Mouse (Mus musculus) urinary bladder, postnatal 25 days (tissue): Measurements from ENCODE around the gene Nkapd1.
"Not testable (repeated sequence)": the region's sequence is repeated elsewhere in the genome, so short reads cannot be mapped to it uniquely, and the experiment has no call there.

Source experiments
- DNase-seq: peaks from one replicate; pipeline ENCODE4 v3.0.0; 2022; ENCODE audit warnings: low spot score

Nkapd1 gene

GRCm38 (mm10) chr9:50616766-50617603, at the start of gene Nkapd1, which contains the start of gene Pih1d2:
Gene Nkapd1, minus strand, starts transcription at chr9:50617464.
Gene Pih1d2, plus strand, starts transcription at chr9:50617321.
- peak; percentile 87 for DNase-seq

GRCm38 (mm10) chr9:50666442-50666841, 49.2 kb upstream of the Nkapd1 start:
- DNase-seq = no peak

- DNase-seq = no peak
Observed at GRCm38 (mm10) chr9:50664826-50665225, 47.6 kb upstream of the Nkapd1 start.

GRCm38 (mm10) chr9:50660431-50660830, 43.2 kb upstream of the Nkapd1 start:
- no peak for DNase-seq

GRCm38 (mm10) chr9:50659392-50660217, 42.3 kb upstream of the Nkapd1 start, which contains the start of gene Dlat:
Gene Dlat, minus strand, starts transcription at chr9:50659780.
- peak; percentile 82 for DNase-seq

GRCm38 (mm10) chr9:50658941-50659388, 41.7 kb upstream of the Nkapd1 start:
- DNase-seq = peak; percentile 31

GRCm38 (mm10) chr9:50658391-50658790, 41.1 kb upstream of the Nkapd1 start:
- DNase-seq = no peak

GRCm38 (mm10) chr9:50650503-50650902, 33.2 kb upstream of the Nkapd1 start:
- no peak for DNase-seq

GRCm38 (mm10) chr9:50646826-50647370, 29.6 kb upstream of the Nkapd1 start:
- no peak for DNase-seq

GRCm38 (mm10) chr9:50634270-50634669, 17.0 kb upstream of the Nkapd1 start:
- DNase-seq = no peak

- no peak for DNase-seq
Observed at GRCm38 (mm10) chr9:50633059-50633458, 15.8 kb upstream of the Nkapd1 start.

- no peak for DNase-seq
Observed at GRCm38 (mm10) chr9:50632016-50632688, 14.9 kb upstream of the Nkapd1 start.

GRCm38 (mm10) chr9:50630903-50631302, 13.6 kb upstream of the Nkapd1 start:
- not testable (repeated sequence) for DNase-seq

- DNase-seq = no peak
Observed at GRCm38 (mm10) chr9:50617794-50618330, 598 bp upstream of the Nkapd1 start.

- no peak for DNase-seq
Observed at GRCm38 (mm10) chr9:50616161-50616560, 1.1 kb downstream of the Nkapd1 start.

- DNase-seq = no peak
Observed at GRCm38 (mm10) chr9:50612115-50612514, 5.1 kb downstream of the Nkapd1 start.

GRCm38 (mm10) chr9:50604338-50604737, 12.9 kb downstream of the Nkapd1 start:
- no peak for DNase-seq

- no peak for DNase-seq
Observed at GRCm38 (mm10) chr9:50603998-50604324, 13.3 kb downstream of the Nkapd1 start.

- DNase-seq = peak; percentile 87
Observed at GRCm38 (mm10) chr9:50603189-50603997, 13.9 kb downstream of the Nkapd1 start, which contains the start of the genes Sdhd and Timm8b. Gene Sdhd, minus strand, starts transcription at chr9:50603812. Gene Timm8b, plus strand, starts transcription at chr9:50603910.

- no peak for DNase-seq
Observed at GRCm38 (mm10) chr9:50602055-50602845, 15.0 kb downstream of the Nkapd1 start.
